Mouse (Mus musculus) neutrophil, adult 65 days (primary cell): ENCODE measurements around the gene Zfp64. TPM values are rescaled to one million over a fixed set of nuclear protein-coding genes. Genes with fewer than 3 reads are reported as not detected.

ENCODE experiments used
- total RNA-seq: library from RNA; stranded (reverse); gene quantifications from 2 replicates; pipeline ENCODE4 v1.2.4, GENCODE M21; 2023

The Zfp64 gene
- 5.3 and 7.4 TPM in 2 replicates for total RNA-seq

GRCm38 (mm10) chr2:168954835-168955716, at the start of gene Zfp64:
Zfp64 (minus strand) TSS chr2:168955587.

Other genes with a start within 250 kb of the Zfp64 start
- 0.76 and 1.2 TPM in 2 replicates for gene Atp9a, start 213.2 kb downstream of the Zfp64 start, total RNA-seq
- gene Sall4, start 187.6 kb downstream of the Zfp64 start, total RNA-seq: not detected in 2 replicates